Mouse (Mus musculus): ENCODE data around the gene Rassf5. TPM values are rescaled to one million over a fixed set of nuclear protein-coding genes. Genes with fewer than 3 reads are reported as not detected.

Gene Rassf5
- 5.5 and 6.7 TPM in 2 replicates for polyA plus RNA-seq (2015; fragmentation: Nextera tagmentation; extraction: Ambion mirVana)

DNA sequence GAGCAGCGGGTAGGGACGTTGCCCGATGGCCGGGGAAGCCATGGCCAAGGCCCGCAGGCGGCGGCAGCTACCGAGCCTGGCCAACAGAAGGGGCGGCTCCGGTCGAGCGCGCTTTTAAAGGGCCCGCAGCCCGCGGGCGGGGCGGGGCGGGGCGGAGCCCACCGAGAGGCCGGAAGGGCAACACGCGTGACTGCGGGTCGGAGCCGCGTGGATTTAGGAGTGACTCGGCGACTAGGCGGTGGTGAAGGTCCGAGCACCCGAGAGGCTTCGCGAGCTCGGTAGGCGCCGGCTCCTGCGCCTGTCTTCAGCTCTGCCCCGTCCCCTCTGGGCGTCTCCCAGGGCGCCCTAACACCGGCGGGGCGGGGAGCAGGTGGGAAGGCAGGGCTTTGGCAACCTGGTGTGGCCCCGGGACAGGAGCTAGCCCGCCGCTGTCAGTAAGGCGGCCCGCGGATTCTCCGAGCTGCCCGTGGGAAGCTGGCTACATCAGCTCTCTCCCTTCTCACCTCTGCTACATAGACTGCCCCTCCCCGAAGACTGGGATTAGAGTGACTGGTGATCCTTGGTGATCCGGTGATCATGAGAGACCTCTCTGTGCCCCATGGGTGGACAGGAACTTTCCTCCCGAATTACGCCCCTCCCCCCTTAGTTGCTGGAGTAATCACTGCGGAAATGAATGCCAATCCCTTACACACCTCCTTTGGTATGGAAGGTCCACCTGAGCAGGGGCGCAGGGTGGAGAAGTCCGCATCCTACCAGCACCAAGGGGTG lies at the start of gene Rassf5:
Gene Rassf5, minus strand, starts transcription at position 170 of the 768 bp plus-strand sequence.
- WGBS, result 1% methylated on average over 31 of the region's 60 CpGs
- Histone ChIP-seq H3K27me3 (replicated peaks; ENCODE audit: control insufficient read depth, insufficient read depth, low read length) (no peaks in the 10 kb centered on the region), H3K4me1 (ENCODE audit: control insufficient read depth, insufficient read depth, low read depth, low read length) (peaks cover 14% of the 10 kb centered on the region), H3K9me3 (ENCODE audit: control insufficient read depth, low read length) (no peaks in the 10 kb centered on the region), H3K4me3 (ENCODE audit: low read length) (peak within 1 kb of the TSS; percentile 79), H3K4me2 (ENCODE audit: low read length) (peak within 1 kb of the TSS; percentile 92), H3K36me3 (ENCODE audit: control insufficient read depth, insufficient read depth, low read length) (no peaks in the 10 kb centered on the region), H3K9ac (ENCODE audit: low read depth, low read length) (peak within 1 kb of the TSS; percentile 95), H3K27ac (ENCODE audit: low read depth, low read length) (peak within 1 kb of the TSS; percentile 65)
- peak; percentile 71 for ATAC-seq

DNA sequence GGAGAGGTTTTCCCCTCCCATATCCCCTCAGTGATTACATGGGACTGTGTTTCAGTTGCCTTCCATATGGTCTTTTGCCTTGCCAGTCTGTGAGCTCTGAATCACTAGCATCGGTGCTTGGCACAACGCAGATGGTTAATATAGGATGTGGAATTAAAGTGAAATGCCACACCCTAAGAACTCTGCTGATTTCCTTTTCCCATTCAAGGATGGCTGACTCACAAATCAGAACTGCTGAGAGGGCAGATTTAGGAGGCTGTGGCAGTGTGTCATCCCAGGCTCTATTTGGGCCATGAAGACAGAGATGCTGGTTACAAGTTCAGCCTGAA lies 48.8 kb upstream of the Rassf5 start:
- 72% methylated on average over 2 of the region's 2 CpGs for WGBS
- Histone ChIP-seq H3K27ac (ENCODE audit: low read depth, low read length) (no peak overlapping the region), H3K4me3 (ENCODE audit: low read length) (no peak overlapping the region), H3K36me3 (ENCODE audit: control insufficient read depth, insufficient read depth, low read length) (peaks cover 36% of the 10 kb centered on the region), H3K27me3 (replicated peaks; ENCODE audit: control insufficient read depth, insufficient read depth, low read length) (no peaks in the 10 kb centered on the region), H3K4me1 (ENCODE audit: control insufficient read depth, insufficient read depth, low read depth, low read length) (no peaks in the 10 kb centered on the region), H3K9me3 (ENCODE audit: control insufficient read depth, low read length) (no peaks in the 10 kb centered on the region), H3K9ac (ENCODE audit: low read depth, low read length) (no peak overlapping the region), H3K4me2 (ENCODE audit: low read length) (no peak overlapping the region)
- ATAC-seq, result no peak

DNA sequence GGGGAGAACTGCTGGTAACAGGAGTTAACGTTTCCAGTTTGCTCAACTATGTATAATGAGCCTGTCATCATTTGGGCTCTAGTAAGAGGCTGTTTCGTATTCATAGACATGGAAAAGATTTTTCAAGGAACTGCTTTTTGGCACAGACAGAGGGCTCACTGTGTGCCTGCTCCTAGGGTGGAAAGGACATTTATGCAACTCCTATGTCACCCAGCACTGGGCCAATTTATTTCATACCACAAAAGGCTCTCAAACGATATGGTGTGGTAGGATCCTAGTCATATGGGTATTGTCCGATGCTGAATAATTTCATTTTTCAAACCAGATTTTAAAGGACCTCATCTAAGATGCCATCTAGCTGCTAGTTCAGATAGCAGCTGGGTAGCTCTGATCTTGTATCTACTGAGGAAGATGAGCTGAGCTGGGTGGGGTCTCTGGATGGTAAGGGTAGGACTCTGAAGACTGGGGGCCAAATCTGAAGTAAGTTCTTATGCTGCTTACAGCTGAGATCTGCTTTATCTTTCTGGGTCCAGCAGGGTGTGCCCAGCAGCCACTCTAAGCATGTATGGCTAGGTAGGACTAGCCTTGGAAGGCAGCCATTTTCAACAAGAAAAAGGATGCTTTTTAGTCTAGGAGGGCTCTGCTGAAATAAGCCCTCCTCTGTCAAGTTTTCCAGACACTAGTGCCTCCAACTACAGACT lies 48.3 kb upstream of the Rassf5 start:
- no peaks in the 10 kb centered on the region for H3K9me3 ChIP-seq (ENCODE audit: control insufficient read depth, low read length)
- WGBS, result 81% methylated on average over 4 of the region's 4 CpGs

DNA sequence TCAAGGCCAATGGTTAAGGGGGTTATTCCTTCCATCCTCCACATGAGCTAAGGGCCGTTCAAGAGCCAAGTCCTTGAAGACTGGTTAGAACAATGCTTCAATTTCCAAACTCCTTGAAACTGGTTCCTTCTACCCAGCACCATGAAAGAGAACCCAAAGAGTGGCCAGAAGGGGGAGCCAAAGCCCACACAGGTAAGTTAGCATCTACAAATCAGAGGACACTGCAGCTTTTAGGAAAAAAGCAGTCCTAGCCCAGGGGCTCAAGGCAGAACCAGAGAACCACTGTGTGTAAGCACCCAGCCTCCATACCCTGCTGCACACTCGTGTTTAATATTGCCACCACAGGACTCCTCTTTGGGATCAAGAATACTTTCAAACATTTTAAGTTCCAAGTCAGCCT lies 45.6 kb upstream of the Rassf5 start:
- peaks cover 27% of the 10 kb centered on the region for H3K36me3 ChIP-seq (ENCODE audit: control insufficient read depth, insufficient read depth, low read length)
- WGBS, result 59% methylated on average over 2 of the region's 2 CpGs
- no peak overlapping the region for H3K9ac ChIP-seq (ENCODE audit: low read depth, low read length)
- H3K9me3 ChIP-seq (ENCODE audit: control insufficient read depth, low read length), result no peaks in the 10 kb centered on the region
- no peak overlapping the region for H3K27ac ChIP-seq (ENCODE audit: low read depth, low read length)
- H3K4me3 ChIP-seq (ENCODE audit: low read length), result no peak overlapping the region
- H3K4me1 ChIP-seq (ENCODE audit: control insufficient read depth, insufficient read depth, low read depth, low read length), result no peaks in the 10 kb centered on the region
- no peak for ATAC-seq
- no peak overlapping the region for H3K4me2 ChIP-seq (ENCODE audit: low read length)
- no peaks in the 10 kb centered on the region for H3K27me3 ChIP-seq (replicated peaks; ENCODE audit: control insufficient read depth, insufficient read depth, low read length)

More for the DNA sequence above, 48.3 kb upstream of the Rassf5 start:
- H3K27me3 ChIP-seq (replicated peaks; ENCODE audit: control insufficient read depth, insufficient read depth, low read length), result no peaks in the 10 kb centered on the region
- ATAC-seq, result no peak
- no peak overlapping the region for H3K9ac ChIP-seq (ENCODE audit: low read depth, low read length)
- no peak overlapping the region for H3K27ac ChIP-seq (ENCODE audit: low read depth, low read length)
- H3K4me1 ChIP-seq (ENCODE audit: control insufficient read depth, insufficient read depth, low read depth, low read length), result no peaks in the 10 kb centered on the region
- peaks cover 37% of the 10 kb centered on the region for H3K36me3 ChIP-seq (ENCODE audit: control insufficient read depth, insufficient read depth, low read length)
- H3K4me3 ChIP-seq (ENCODE audit: low read length), result no peak overlapping the region
- no peak overlapping the region for H3K4me2 ChIP-seq (ENCODE audit: low read length)

DNA sequence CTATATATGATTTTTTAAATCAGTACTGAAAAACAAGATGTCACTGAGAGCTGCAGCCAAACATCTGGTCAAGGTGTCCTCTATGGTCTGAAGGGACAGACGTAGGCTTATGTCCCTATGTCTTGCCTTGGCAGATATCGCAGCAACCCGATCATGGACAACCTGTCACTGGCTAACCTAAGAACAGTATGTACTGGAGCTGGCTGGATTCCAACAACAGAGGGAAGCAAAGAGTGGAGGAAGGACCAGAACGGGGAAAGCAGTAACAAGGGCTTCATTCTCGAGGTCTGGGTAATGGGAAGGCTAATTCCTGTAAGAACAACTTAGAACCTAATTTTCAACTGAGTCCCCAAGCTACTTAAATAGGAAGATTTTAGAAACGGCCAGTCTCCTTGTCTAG lies 43.9 kb upstream of the Rassf5 start:
- Histone ChIP-seq H3K36me3 (ENCODE audit: control insufficient read depth, insufficient read depth, low read length) (peaks cover 24% of the 10 kb centered on the region), H3K4me1 (ENCODE audit: control insufficient read depth, insufficient read depth, low read depth, low read length) (no peaks in the 10 kb centered on the region), H3K4me3 (ENCODE audit: low read length) (no peak overlapping the region), H3K9me3 (ENCODE audit: control insufficient read depth, low read length) (no peaks in the 10 kb centered on the region), H3K4me2 (ENCODE audit: low read length) (no peak overlapping the region), H3K27me3 (replicated peaks; ENCODE audit: control insufficient read depth, insufficient read depth, low read length) (no peaks in the 10 kb centered on the region), H3K9ac (ENCODE audit: low read depth, low read length) (no peak overlapping the region), H3K27ac (ENCODE audit: low read depth, low read length) (no peak overlapping the region)
- ATAC-seq, result no peak
- 88% methylated on average over 6 of the region's 6 CpGs for WGBS

DNA sequence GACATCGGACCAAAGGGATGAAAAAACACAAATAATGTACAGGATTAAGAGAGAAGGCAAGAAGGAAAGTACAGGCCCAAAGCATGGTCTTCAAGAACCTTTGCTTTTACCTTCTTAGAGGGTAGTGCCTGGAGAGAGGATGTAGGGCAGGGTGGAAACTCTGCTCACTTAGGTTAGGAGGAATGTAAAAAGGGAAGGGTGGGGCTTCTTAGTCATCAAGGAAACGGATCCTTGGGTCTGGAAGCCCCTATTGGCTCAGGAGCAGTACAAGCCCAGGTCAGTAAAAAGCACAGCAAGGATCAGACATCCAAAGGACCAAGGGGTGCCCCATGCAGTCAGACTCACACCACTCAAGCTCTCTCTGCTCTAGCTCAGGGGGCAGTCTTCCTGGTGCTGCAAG lies 42.2 kb upstream of the Rassf5 start:
- WGBS, result 73% methylated on average over 2 of the region's 2 CpGs
- no peak overlapping the region for H3K4me3 ChIP-seq (ENCODE audit: low read length)
- no peaks in the 10 kb centered on the region for H3K27me3 ChIP-seq (replicated peaks; ENCODE audit: control insufficient read depth, insufficient read depth, low read length)
- ATAC-seq, result no peak
- no peak overlapping the region for H3K27ac ChIP-seq (ENCODE audit: low read depth, low read length)
- no peak overlapping the region for H3K9ac ChIP-seq (ENCODE audit: low read depth, low read length)
- peaks cover 18% of the 10 kb centered on the region for H3K36me3 ChIP-seq (ENCODE audit: control insufficient read depth, insufficient read depth, low read length)
- H3K4me2 ChIP-seq (ENCODE audit: low read length), result no peak overlapping the region
- no peaks in the 10 kb centered on the region for H3K9me3 ChIP-seq (ENCODE audit: control insufficient read depth, low read length)
- H3K4me1 ChIP-seq (ENCODE audit: control insufficient read depth, insufficient read depth, low read depth, low read length), result no peaks in the 10 kb centered on the region

DNA sequence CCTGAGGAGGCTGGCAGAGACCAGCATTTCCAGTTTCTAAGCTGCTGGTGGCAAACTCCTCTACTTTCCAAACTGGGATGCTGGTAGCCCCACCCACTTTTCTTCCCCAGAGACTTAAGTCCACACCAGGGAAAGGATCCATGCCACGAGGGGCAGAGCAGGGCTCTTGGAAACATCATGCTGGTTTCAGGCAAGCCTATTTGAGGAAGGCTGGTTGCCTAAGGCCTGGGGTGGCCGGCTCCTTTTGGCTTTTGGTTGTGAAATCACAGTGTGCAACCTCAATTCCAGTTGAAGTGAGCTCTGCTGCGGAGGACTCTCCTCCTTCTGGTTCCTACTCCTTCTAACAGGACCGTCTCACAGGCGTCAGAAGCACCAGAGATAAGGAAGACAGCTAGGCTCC lies 41.7 kb upstream of the Rassf5 start:
- no peak overlapping the region for H3K4me2 ChIP-seq (ENCODE audit: low read length)
- no peak overlapping the region for H3K9ac ChIP-seq (ENCODE audit: low read depth, low read length)
- H3K36me3 ChIP-seq (ENCODE audit: control insufficient read depth, insufficient read depth, low read length), result peaks cover 13% of the 10 kb centered on the region
- WGBS, result 76% methylated on average over 5 of the region's 5 CpGs
- H3K9me3 ChIP-seq (ENCODE audit: control insufficient read depth, low read length), result no peaks in the 10 kb centered on the region
- H3K4me3 ChIP-seq (ENCODE audit: low read length), result no peak overlapping the region
- H3K4me1 ChIP-seq (ENCODE audit: control insufficient read depth, insufficient read depth, low read depth, low read length), result no peaks in the 10 kb centered on the region
- H3K27ac ChIP-seq (ENCODE audit: low read depth, low read length), result no peak overlapping the region
- no peak for ATAC-seq
- H3K27me3 ChIP-seq (replicated peaks; ENCODE audit: control insufficient read depth, insufficient read depth, low read length), result no peaks in the 10 kb centered on the region

DNA sequence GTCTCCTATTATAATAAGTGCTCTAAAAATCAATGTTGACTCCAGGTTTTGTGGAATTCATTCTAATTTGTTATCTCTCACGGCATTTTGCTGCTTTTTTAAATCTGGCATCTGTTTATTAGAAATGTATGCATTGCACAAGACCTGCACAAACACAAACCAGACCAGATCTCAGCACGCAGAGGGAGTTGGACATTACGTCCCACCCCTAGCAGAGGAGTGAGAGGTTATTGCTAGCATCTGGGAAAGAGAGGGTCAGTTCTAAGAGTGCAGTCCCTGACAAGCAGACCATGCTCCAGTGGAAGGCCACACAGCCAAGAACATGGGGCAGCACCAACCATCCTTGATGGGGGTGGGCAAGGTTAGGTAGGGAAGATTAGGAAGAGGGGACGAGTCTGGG lies 39.6 kb upstream of the Rassf5 start:
- no peak overlapping the region for H3K27ac ChIP-seq (ENCODE audit: low read depth, low read length)
- no peak overlapping the region for H3K4me3 ChIP-seq (ENCODE audit: low read length)
- no peak overlapping the region for H3K9ac ChIP-seq (ENCODE audit: low read depth, low read length)
- 82% methylated on average over 4 of the region's 4 CpGs for WGBS
- H3K27me3 ChIP-seq (replicated peaks; ENCODE audit: control insufficient read depth, insufficient read depth, low read length), result no peaks in the 10 kb centered on the region
- no peak for ATAC-seq
- H3K4me1 ChIP-seq (ENCODE audit: control insufficient read depth, insufficient read depth, low read depth, low read length), result no peaks in the 10 kb centered on the region
- no peaks in the 10 kb centered on the region for H3K9me3 ChIP-seq (ENCODE audit: control insufficient read depth, low read length)
- H3K4me2 ChIP-seq (ENCODE audit: low read length), result no peak overlapping the region
- peaks cover 11% of the 10 kb centered on the region; the same call in 1 of the 2 replicates for H3K36me3 ChIP-seq (ENCODE audit: control insufficient read depth, insufficient read depth, low read length)

DNA sequence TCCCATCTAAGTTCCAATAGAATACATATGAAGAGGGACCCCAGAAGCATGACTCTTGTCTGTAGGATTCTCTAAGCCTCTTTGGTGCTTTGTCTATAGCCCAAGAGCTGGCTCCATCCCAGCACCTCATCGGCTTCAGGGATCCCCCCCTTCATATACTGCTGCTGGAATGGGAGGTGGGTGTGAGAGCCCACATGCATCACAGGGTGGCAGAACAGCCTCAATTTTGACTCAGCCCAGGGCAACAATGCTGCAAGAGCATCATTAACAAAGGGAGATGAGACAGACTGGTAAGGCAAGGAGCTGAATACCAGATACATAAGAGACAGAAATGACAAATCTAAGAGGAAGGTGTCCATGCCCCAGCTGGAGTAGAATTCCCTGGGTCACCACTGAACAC lies 39.1 kb upstream of the Rassf5 start:
- H3K4me1 ChIP-seq (ENCODE audit: control insufficient read depth, insufficient read depth, low read depth, low read length), result no peaks in the 10 kb centered on the region
- peak; percentile 22; the same call in 1 of the 2 replicates for ATAC-seq
- 52% methylated on average over 1 of the region's 1 CpGs for WGBS

More for the DNA sequence above, 39.1 kb upstream of the Rassf5 start:
- peaks cover 8% of the 10 kb centered on the region; the same call in 1 of the 2 replicates for H3K36me3 ChIP-seq (ENCODE audit: control insufficient read depth, insufficient read depth, low read length)
- no peaks in the 10 kb centered on the region for H3K9me3 ChIP-seq (ENCODE audit: control insufficient read depth, low read length)
- H3K9ac ChIP-seq (ENCODE audit: low read depth, low read length), result no peak overlapping the region
- no peak overlapping the region for H3K27ac ChIP-seq (ENCODE audit: low read depth, low read length)
- H3K4me2 ChIP-seq (ENCODE audit: low read length), result no peak overlapping the region
- no peak overlapping the region for H3K4me3 ChIP-seq (ENCODE audit: low read length)
- H3K27me3 ChIP-seq (replicated peaks; ENCODE audit: control insufficient read depth, insufficient read depth, low read length), result no peaks in the 10 kb centered on the region

All from hindbrain, embryonic 16.5 days (tissue).